Mouse (Mus musculus): ENCODE measurements at regions not wholly inside any gene's neighbourhood (a gene's known extent, or its start where the extent isn't known, plus 50 kb on each side); places are given as distances from the start of the nearest gene placed in this dataset.

DNA sequence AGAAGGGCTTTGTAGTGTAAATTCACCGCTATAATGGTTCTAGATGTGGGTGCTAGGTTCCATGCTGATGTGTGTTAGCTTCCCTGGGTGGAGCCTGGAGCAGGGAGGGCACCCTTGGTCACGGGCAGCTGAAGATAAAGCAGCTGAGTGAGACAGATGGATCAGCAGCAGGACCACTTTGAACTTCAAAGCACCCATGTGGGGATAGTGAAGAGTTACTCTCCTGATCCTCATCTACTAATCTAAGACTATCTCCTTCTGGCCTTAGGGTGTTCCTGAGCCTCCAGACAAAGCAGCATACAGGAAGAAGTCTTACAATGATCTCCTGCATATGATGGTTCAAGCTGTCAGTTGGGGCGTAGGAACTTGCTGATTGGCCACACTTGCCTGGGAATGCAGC is 107.1 kb upstream of the Lifr start:
- Histone ChIP-seq H3K27ac (ENCODE audit: control insufficient read depth, low read depth, low read length) (no peak overlapping the region), H3K27me3 (ENCODE audit: control insufficient read depth in 1 of 2, insufficient read depth in 2 of 2, low read length in 2 of 2) (no peaks in the 10 kb centered on the region; a peak in 1 of 4 replicates), H3K4me1 (ENCODE audit: control insufficient read depth in 1 of 2, insufficient read depth in 2 of 2, low read length in 2 of 2) (peaks cover 0 to 3% of the 10 kb centered on the region in 2 experiments; a peak in 1 of 4 replicates), H3K9me3 (replicated peaks; ENCODE audit: insufficient read depth, low read length) (no peaks in the 10 kb centered on the region), H3K9ac (ENCODE audit: control insufficient read depth, low read depth, low read length, poor library complexity, severe bottlenecking) (no peak overlapping the region), H3K79me2 (ENCODE audit: control insufficient read depth, insufficient read depth, low read length, poor library complexity) (no peaks in the 10 kb centered on the region), H3K4me3 (ENCODE audit: control insufficient read depth in 1 of 2, insufficient read depth in 1 of 2, low read depth in 2 of 2, low read length in 2 of 2) (no peak overlapping the region), H3K36me3 (ENCODE audit: control insufficient read depth in 1 of 2, insufficient read depth in 2 of 2, low read length in 2 of 2) (no peaks in the 10 kb centered on the region)
- DNase-seq (ENCODE audit: low read depth, low spot score) = no peak
- TF ChIP-seq CHD1 (IDR thresholded peaks at IDR 0.05; ENCODE audit: low read depth, low read length) = no peak
- no peak for TF ChIP-seq E2F4 (IDR thresholded peaks at IDR 0.05; ENCODE audit: borderline replicate concordance, low read depth, low read length)
- TF ChIP-seq JUND (IDR thresholded peaks at IDR 0.05; ENCODE audit: low read depth, low read length) = no peak
- TF ChIP-seq USF1 (IDR thresholded peaks at IDR 0.05; ENCODE audit: low read depth, low read length) = no peak
- TF ChIP-seq GATA1 (IDR thresholded peaks at IDR 0.05; ENCODE audit: low read depth, low read length) = no peak
- no peak for TF ChIP-seq TAL1 (IDR thresholded peaks at IDR 0.05; ENCODE audit: low read length)
- TF ChIP-seq POLR2AphosphoS5 (IDR thresholded peaks at IDR 0.05; ENCODE audit: borderline replicate concordance, low read depth, low read length) = no peak
- TF ChIP-seq TCF12 (IDR thresholded peaks at IDR 0.05; ENCODE audit: low read depth, low read length) = no peak
- no peak for TF ChIP-seq SMC3 (IDR thresholded peaks at IDR 0.05; ENCODE audit: low read depth, low read length)
- no peak for TF ChIP-seq MYB (IDR thresholded peaks at IDR 0.05; ENCODE audit: low read depth, low read length)
- TF ChIP-seq TBP (IDR thresholded peaks at IDR 0.05; ENCODE audit: low read depth, low read length) = no peak
- no peak for TF ChIP-seq POLR2AphosphoS2 (IDR thresholded peaks at IDR 0.05; ENCODE audit: low read length)
- TF ChIP-seq NRF1 (IDR thresholded peaks at IDR 0.05; ENCODE audit: insufficient read depth, low read depth, low read length, poor library complexity, severe bottlenecking) = no peak
- no peak for TF ChIP-seq MAFK (IDR thresholded peaks at IDR 0.05; ENCODE audit: borderline replicate concordance, low read depth, low read length)
- no peak for TF ChIP-seq CHD2 (IDR thresholded peaks at IDR 0.05; ENCODE audit: low read length)
- TF ChIP-seq GABPA (IDR thresholded peaks at IDR 0.05; ENCODE audit: low read depth, low read length) = no peak
- no peak for TF ChIP-seq ZMIZ1 (IDR thresholded peaks at IDR 0.05; ENCODE audit: low read depth, low read length)
- no peak for TF ChIP-seq EP300 (IDR thresholded peaks at IDR 0.05; ENCODE audit: low read depth in 1 of 2, low read length in 2 of 2)
- no peak for TF ChIP-seq NELFE (IDR thresholded peaks at IDR 0.05; ENCODE audit: low read depth, low read length)
- no peak for TF ChIP-seq RCOR1 (IDR thresholded peaks at IDR 0.05; ENCODE audit: low read depth, low read length)

DNA sequence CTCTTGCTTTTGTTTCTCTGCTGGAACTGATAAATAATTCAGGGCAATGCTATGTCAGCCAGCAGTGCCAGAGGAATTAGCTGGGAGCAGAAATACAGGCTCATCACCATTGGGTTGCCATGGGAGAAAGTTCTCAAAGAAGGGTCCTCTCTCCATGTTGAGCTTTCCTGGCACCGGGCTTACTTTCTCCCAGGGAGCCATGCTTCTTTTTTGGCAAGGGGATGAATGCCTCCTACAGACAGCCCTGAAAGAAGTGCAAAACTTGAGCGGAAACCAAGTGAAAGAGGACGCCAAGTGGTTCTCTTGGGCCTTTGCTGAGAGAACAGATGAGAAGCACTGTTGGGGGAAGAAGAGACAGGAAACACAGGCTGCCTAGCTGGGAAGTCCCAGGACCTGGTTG is 102.2 kb upstream of the Lifr start:
- H3K36me3 ChIP-seq (ENCODE audit: control insufficient read depth in 1 of 2, insufficient read depth in 2 of 2, low read length in 2 of 2) = no peaks in the 10 kb centered on the region
- no peak overlapping the region for H3K9ac ChIP-seq (ENCODE audit: control insufficient read depth, low read depth, low read length, poor library complexity, severe bottlenecking)
- no peak for DNase-seq (ENCODE audit: low read depth, low spot score)
- TF ChIP-seq NRF1 (IDR thresholded peaks at IDR 0.05; ENCODE audit: insufficient read depth, low read depth, low read length, poor library complexity, severe bottlenecking) = no peak
- TF ChIP-seq TBP (IDR thresholded peaks at IDR 0.05; ENCODE audit: low read depth, low read length) = no peak
- no peak for TF ChIP-seq POLR2AphosphoS2 (IDR thresholded peaks at IDR 0.05; ENCODE audit: low read length)
- TF ChIP-seq TAL1 (IDR thresholded peaks at IDR 0.05; ENCODE audit: low read length) = no peak
- H3K79me2 ChIP-seq (ENCODE audit: control insufficient read depth, insufficient read depth, low read length, poor library complexity) = no peaks in the 10 kb centered on the region
- no peaks in the 10 kb centered on the region for H3K9me3 ChIP-seq (replicated peaks; ENCODE audit: insufficient read depth, low read length)
- no peak overlapping the region for H3K4me3 ChIP-seq (ENCODE audit: control insufficient read depth in 1 of 2, insufficient read depth in 1 of 2, low read depth in 2 of 2, low read length in 2 of 2)
- peaks cover 0 to 3% of the 10 kb centered on the region in 2 experiments; a peak in 1 of 4 replicates for H3K4me1 ChIP-seq (ENCODE audit: control insufficient read depth in 1 of 2, insufficient read depth in 2 of 2, low read length in 2 of 2)
- H3K27ac ChIP-seq (ENCODE audit: control insufficient read depth, low read depth, low read length) = no peak overlapping the region
- no peaks in the 10 kb centered on the region for H3K27me3 ChIP-seq (ENCODE audit: control insufficient read depth in 1 of 2, insufficient read depth in 2 of 2, low read length in 2 of 2)

Measured in MEL (cell line).